Mouse (Mus musculus): ENCODE measurements at regions not wholly inside any gene's neighbourhood (a gene's known extent, or its start where the extent isn't known, plus 50 kb on each side); places are given as distances from the start of the nearest gene placed in this dataset.

DNA sequence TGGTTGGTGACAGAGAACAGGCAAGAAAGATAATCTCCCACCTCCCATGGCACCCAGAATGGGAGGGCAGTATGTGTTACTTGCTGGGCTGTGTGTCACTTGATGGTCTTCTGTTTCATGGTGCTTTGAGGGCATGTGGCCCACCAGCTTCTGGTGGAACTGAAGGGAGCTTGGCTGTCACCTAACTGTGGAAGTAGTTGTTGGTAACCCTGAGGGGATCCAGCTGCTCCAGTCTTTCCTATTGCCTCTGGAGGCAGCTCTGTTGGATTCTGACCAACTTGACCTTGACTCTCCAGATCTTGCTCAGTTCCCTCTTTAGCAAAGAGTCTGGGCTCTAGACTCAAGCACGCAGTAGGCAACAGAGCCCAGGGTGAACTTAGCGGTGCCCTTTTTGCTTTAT, 162.2 kb downstream of the Nmur2 start:
- TF ChIP-seq CTCF (IDR thresholded peaks at IDR 0.05) (no peak), POLR2A (IDR thresholded peaks at IDR 0.05; ENCODE audit: insufficient read depth, low read depth, low read length) (no peak), EP300 (IDR thresholded peaks at IDR 0.05; ENCODE audit: insufficient read depth, low read depth, low read length) (no peak)
